Mouse (Mus musculus) ES-E14 (cell line): Measurements from ENCODE around the gene Svs2. TPM values are rescaled to one million over a fixed set of nuclear protein-coding genes. Genes with fewer than 3 reads are reported as not detected.
"Not testable (repeated sequence)": the region's sequence is repeated elsewhere in the genome, so short reads cannot be mapped to it uniquely, and the experiment has no call there.

ENCODE experiments used
- DNase-seq: peaks from one replicate; pipeline ENCODE4 v3.0.0-alpha.2; 2013; ENCODE audit warnings: low read depth, low spot score
- H3K27ac ChIP-seq: 2 replicates; pipeline ENCODE4 v1.5.1; 2012; ENCODE audit warnings: low read depth, mild to moderate bottlenecking, low read length, moderate library complexity, mixed read lengths; ENCODE audit not compliant: poor library complexity, insufficient read depth, severe bottlenecking
- H3K36me3 ChIP-seq: 2 replicates; pipeline ENCODE4 v1.6.1; 2012; ENCODE audit warnings: mild to moderate bottlenecking, low read length, moderate library complexity, mixed read lengths; ENCODE audit not compliant: control insufficient read depth, poor library complexity, insufficient read depth, severe bottlenecking
- H3K4me1 ChIP-seq, 2 experiments: fragments of 150-350 bp in 1 of 2; sonication (generic) in 1 of 2; 2 replicates each; pipeline ENCODE4 v1.6.1; 2012; ENCODE audit warnings: low read length in 2 of 2, mild to moderate bottlenecking in 1 of 2, mixed read lengths in 1 of 2; ENCODE audit not compliant: control insufficient read depth in 2 of 2, insufficient read depth in 2 of 2, poor library complexity in 1 of 2
- H3K4me3 ChIP-seq, 2 experiments: fragments of 150-350 bp in 1 of 2; sonication (generic) in 1 of 2; 2 replicates each; pipeline ENCODE4 v1.5.1; 2012; ENCODE audit warnings: low read length in 2 of 2, low read depth in 1 of 2, mild to moderate bottlenecking in 1 of 2, mixed read lengths in 1 of 2; ENCODE audit not compliant: insufficient read depth in 1 of 2, poor library complexity in 1 of 2, severe bottlenecking in 1 of 2
- H3K9ac ChIP-seq: 2 replicates; pipeline ENCODE4 v1.6.1; 2012; ENCODE audit warnings: low read depth, mild to moderate bottlenecking, low read length, mixed read lengths; ENCODE audit not compliant: poor library complexity, insufficient read depth, severe bottlenecking
- H3K9me3 ChIP-seq: fragments of 150-350 bp; sonication (generic); 2 replicates; pipeline ENCODE4 v1.6.1; 2012; ENCODE audit warnings: low read depth, mild to moderate bottlenecking, low read length; ENCODE audit not compliant: control insufficient read depth, insufficient read depth
- CHD2 ChIP-seq: IDR thresholded peaks from 2 replicates; pipeline ENCODE4 v1.6.1; 2014; ENCODE audit warnings: mild to moderate bottlenecking, low read depth, low read length, inconsistent platforms
- HCFC1 ChIP-seq: IDR thresholded peaks from 2 replicates; pipeline ENCODE4 v1.6.1; 2012; ENCODE audit warnings: low read length, inconsistent platforms, borderline replicate concordance; ENCODE audit not compliant: insufficient read depth
- MAFK ChIP-seq: IDR thresholded peaks from 2 replicates; pipeline ENCODE4 v1.6.1; 2014; ENCODE audit warnings: mild to moderate bottlenecking, low read depth, low read length, inconsistent platforms; ENCODE audit not compliant: insufficient read depth
- ZC3H11A ChIP-seq: IDR thresholded peaks from 2 replicates; pipeline ENCODE4 v1.6.1; 2012; ENCODE audit warnings: low read depth, mild to moderate bottlenecking, inconsistent platforms, low read length, borderline replicate concordance
- ZNF384 ChIP-seq: IDR thresholded peaks from 2 replicates; pipeline ENCODE4 v1.6.1; 2012; ENCODE audit warnings: low read depth, low read length, inconsistent platforms
- in situ Hi-C, 2 experiments: fragments of 600-800 bp; cut with MboI; formaldehyde crosslinking; loops; one replicate each; pipeline ENCODE4 v1.15.1; 2025; ENCODE audit warnings: low sequenced_read_pairs in 2 of 2, inconsistent platforms in 1 of 2; ENCODE audit not compliant: unreplicated experiment in 2 of 2
- total RNA-seq: library from RNA; depleted of rRNA; stranded (reverse); fragments of 300-350 nt; gene quantifications from 2 replicates; pipeline ENCODE4 v1.2.3, GENCODE M21; 2012; rRNA removed

Gene Svs2
- total RNA-seq: not detected in 2 replicates

DNA sequence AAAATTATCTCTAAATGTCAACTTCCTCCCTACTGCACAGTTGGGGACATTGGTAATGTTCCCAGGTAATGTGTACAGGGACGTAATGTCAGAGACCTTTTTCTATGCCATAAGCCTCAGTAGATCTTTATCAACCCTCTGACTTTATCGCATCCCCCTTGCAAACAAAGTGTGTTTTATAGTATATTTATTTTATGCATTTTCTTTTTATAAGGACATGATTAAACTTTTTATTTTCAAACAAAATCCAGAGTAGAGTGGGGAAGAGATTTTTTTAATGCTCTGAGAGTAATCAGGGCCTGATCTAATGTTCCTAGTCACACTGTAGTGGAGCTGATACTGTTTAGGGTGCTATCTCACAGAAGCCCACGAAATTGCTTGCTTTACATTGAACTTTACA, at the start of gene Svs2:
TSS of gene Svs2 (minus strand) at position 101 of the 400 bp plus-strand sequence.
- H3K9me3 ChIP-seq: no peaks in the 10 kb centered on the region
- no peaks in the 10 kb centered on the region for H3K4me1 ChIP-seq
- no peak for DNase-seq
- H3K27ac ChIP-seq: no peak within 1 kb of the TSS
- H3K4me3 ChIP-seq: no peak within 1 kb of the TSS
- no peaks in the 10 kb centered on the region for H3K36me3 ChIP-seq
- TF ChIP-seq HCFC1 (no peak), MAFK (no peak), ZC3H11A (no peak), CHD2 (no peak)
- H3K9ac ChIP-seq: no peak within 1 kb of the TSS
- in situ Hi-C loops: no loop called here

DNA sequence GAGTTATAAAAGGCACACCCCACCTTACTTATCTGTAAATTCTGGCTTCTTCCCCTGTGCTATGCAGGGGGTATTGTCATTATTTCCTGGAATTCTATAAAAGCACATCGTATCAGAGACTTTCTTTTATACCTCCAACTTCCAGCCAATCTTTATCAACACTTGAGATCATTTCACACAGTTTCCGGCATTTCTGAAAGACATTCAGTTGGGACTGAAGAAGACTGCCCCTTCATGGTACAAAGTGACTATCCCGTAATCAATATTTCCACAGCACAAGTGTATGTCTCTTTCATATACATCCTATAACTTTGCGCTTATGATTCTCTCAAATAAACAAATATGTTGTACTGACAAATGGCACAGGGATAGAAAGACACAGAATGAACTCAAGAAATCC, 40.1 kb upstream of the Svs2 start, which contains the start of gene Svs4:
TSS of gene Svs4 (minus strand) at position 101 of the 400 bp plus-strand sequence.
- Histone ChIP-seq H3K9me3 (no peaks in the 10 kb centered on the region), H3K36me3 (no peaks in the 10 kb centered on the region), H3K27ac (no peak within 1 kb of the TSS), H3K9ac (no peak within 1 kb of the TSS), H3K4me3 (no peak within 1 kb of the TSS), H3K4me1 (no peaks in the 10 kb centered on the region)
- in situ Hi-C loops: no loop called here
- TF ChIP-seq ZNF384 (no peak), MAFK (no peak), CHD2 (no peak), ZC3H11A (no peak), HCFC1 (no peak)
- DNase-seq: no peak

DNA sequence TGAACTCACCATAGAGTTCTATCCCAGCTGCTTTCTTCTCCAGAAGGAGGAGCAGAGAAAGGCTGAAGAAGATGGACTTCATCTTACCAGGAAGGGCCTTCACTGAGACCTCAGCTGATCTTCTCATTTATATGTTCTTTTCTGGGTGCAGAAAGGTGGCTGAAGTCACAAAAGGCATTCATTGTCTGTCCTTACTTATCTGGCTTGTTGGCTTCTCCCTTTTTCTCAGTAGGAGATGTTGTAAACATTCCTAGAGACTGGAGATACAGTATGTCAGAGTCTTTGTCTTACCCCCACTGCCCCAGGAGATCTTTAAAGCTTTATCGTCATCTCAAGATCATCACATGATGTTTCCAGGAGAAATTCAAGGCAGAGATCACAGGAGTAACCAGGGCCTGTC, 18.3 kb upstream of the Svs2 start, which contains the start of gene Svs3b:
TSS of gene Svs3b (minus strand) at position 101 of the 400 bp plus-strand sequence.
- H3K4me3 ChIP-seq, DNase-seq, H3K36me3 ChIP-seq, in situ Hi-C loops, H3K9ac ChIP-seq, H3K9me3 ChIP-seq, H3K27ac ChIP-seq, H3K4me1 ChIP-seq: not testable (repeated sequence)

DNA sequence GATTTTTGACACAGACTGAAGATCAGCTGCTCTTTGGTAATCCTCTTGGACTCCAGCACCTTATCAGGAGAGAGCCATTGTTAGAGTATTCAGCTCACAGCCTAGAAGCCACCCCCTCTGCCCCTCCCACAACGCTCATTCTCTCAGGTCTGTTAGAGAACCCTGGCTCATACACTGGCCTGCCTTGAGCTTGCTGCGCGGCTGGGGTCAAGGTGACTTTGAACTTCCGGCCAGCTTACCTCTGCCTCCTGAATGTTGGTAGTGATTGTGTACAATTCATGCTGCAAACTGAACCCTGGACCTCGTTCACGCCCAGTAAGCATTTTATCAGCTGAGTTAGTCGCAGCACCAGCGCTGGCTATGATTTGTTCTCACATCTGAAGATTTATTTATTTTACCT, 5.6 kb downstream of the Svs2 start:
- no peaks in the 10 kb centered on the region for H3K36me3 ChIP-seq
- H3K27ac ChIP-seq: no peak overlapping the region
- peaks cover 0 to 2% of the 10 kb centered on the region in 2 experiments; a peak in 1 of 4 replicates for H3K4me1 ChIP-seq
- TF ChIP-seq ZC3H11A (no peak), HCFC1 (no peak), ZNF384 (no peak), CHD2 (no peak), MAFK (no peak)
- H3K9me3 ChIP-seq: no peaks in the 10 kb centered on the region
- peak; percentile 17 for DNase-seq
- no peak overlapping the region for H3K4me3 ChIP-seq
- in situ Hi-C loops: no loop called here
- no peak overlapping the region for H3K9ac ChIP-seq

DNA sequence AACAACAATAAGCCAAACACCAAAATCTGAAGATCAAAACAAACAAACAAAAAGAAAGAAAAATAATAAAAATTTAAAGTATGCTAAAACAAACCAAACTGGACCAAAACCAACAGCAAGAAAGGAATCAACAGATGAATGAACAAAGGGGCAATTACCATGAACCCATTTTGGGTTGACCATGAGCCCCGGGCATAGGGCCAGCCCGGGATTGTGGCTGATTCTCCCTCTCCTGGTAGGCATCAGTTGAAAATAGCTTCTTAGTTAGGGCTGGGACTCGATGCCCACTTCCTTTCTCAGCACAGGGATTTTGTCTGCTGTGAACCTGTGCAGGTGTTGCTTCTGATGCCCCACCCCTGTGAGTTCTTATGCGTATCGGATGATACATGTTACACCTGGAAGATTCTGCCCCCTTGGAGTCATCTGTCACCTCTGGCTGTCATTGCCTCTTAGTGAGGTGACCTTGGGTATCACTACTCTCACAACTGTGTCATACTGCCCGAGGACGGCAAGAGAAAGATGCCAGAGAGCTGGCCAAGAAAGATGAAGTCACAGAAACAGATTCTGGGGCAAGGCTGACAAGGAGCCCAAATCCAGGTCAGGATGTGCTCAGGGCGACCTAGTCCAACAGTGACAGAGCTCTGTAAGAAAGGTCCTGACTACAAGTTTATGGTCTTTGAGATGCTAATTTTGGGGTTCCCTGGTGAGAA, 9.8 kb downstream of the Svs2 start:
- in situ Hi-C loops: no loop called here

More for the DNA sequence above, 9.8 kb downstream of the Svs2 start:
- H3K4me1 ChIP-seq: peaks cover 0 to 2% of the 10 kb centered on the region in 2 experiments; a peak in 1 of 4 replicates
- H3K9me3 ChIP-seq: no peaks in the 10 kb centered on the region
- TF ChIP-seq ZC3H11A (no peak), HCFC1 (no peak), CHD2 (no peak), MAFK (no peak), ZNF384 (no peak)
- no peak overlapping the region for H3K4me3 ChIP-seq
- H3K27ac ChIP-seq: no peak overlapping the region; the same call in 1 of the 2 replicates
- H3K9ac ChIP-seq: no peak overlapping the region
- no peaks in the 10 kb centered on the region for H3K36me3 ChIP-seq
- DNase-seq: no peak
